Mouse (Mus musculus) C2C12 (cell line): ENCODE data around the gene Gpd1.

Source experiments
- CTCF ChIP-seq: IDR thresholded peaks from one replicate; pipeline ENCODE4 v1.5.1; 2011; ENCODE audit not compliant: control insufficient read depth, insufficient read depth, insufficient read length
- MYOG ChIP-seq: IDR thresholded peaks from one replicate; pipeline ENCODE4 v1.6.1; 2011; ENCODE audit not compliant: control insufficient read depth, insufficient read length; ENCODE audit errors: extremely low read depth

- TF ChIP-seq CTCF, result no peak
- no peak for TF ChIP-seq MYOG
Observed at GRCm38 (mm10) chr15:99712666-99713559, 4.4 kb upstream of the Gpd1 start.
